19 mouse cellular contexts compared by ENCODE assay signal in the genomic region with DNA sequence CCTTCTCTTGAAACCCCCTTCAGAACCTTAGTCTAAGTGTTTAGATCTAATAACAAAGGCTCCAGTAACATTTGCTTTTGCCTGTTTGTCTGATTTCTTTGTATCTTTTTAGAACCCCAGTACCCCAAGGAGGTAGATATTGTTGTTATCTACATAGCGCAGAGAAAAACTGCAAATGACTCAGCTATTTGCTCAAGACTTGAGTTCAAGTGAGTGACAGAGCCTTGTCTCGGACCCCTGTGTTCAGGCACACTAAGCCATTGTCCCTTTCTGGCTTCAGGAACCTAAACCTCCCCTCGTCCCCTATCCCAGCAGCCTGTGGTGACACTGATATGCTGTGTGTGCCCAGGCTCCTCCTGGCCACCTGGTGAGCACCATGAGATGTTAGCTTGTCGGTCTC.
DNase-seq lines count a peak whose midpoint lies in the region; ATAC-seq and TF ChIP-seq lines count a peak whose summit lies in the region.
"Had no signal": no experiment of that assay in that cellular context is flagged by ENCODE, and none has a peak within 500 bp of the region (broad histone marks: within the 10 kb centered on the region; RNA-seq: fewer than 3 reads in every experiment).

No protein-coding gene starts in this region.

- ATAC-seq in heart, embryonic 12.5 days (ENCODE audit: insufficient number of reproducible peaks, low FRiP score) = peak; percentile 88
- ATAC-seq in common myeloid progenitor, adult 5-6 weeks (replicated peaks; ENCODE audit: low read depth, poor library complexity, severe bottlenecking) = peak; percentile 60
- ATAC-seq in liver, embryonic 16.5 days (ENCODE audit: low read depth) = peak; percentile 61
- ATAC-seq in erythroid progenitor cell, adult 5-6 weeks (replicated peaks; ENCODE audit: low FRiP score, poor library complexity, severe bottlenecking) = no peak
- no peak for ATAC-seq in cerebellum, adult (ENCODE audit: insufficient number of reproducible peaks, low FRiP score, low TSS enrichment)
- ATAC-seq: inflammation-experienced regulatory T-cells, adult 6 months had no signal

- no peaks in the 10 kb centered on the region for H3K27me3 ChIP-seq in heart, embryonic 12.5 days (replicated peaks)
- no peaks in the 10 kb centered on the region for H3K27me3 ChIP-seq in MEL (ENCODE audit: control insufficient read depth in 1 of 2, insufficient read depth in 2 of 2, low read length in 2 of 2)
- no peaks in the 10 kb centered on the region for H3K27me3 ChIP-seq in liver, embryonic 16.5 days (ENCODE audit: control insufficient read depth, insufficient read depth, low read depth, low read length)
- H3K27me3 ChIP-seq: lung, embryonic 15.5 days had no signal

- intact Hi-C loops in heart, postnatal 10 days (cut with DNase I) = no loop called here

- no peak for TF ChIP-seq CTCF in MEL (IDR thresholded peaks at IDR 0.05 in 2 of 3, conservative IDR thresholded peaks at IDR 0.05 in 1 of 3; ENCODE audit: control insufficient read depth in 1 of 3, insufficient read depth in 1 of 3, low read depth in 2 of 3, low read length in 3 of 3, poor library complexity in 1 of 3, severe bottlenecking in 1 of 3)

- no peaks in the 10 kb centered on the region for H3K79me2 ChIP-seq in MEL (ENCODE audit: control insufficient read depth, insufficient read depth, low read length, poor library complexity)

- H3K27ac ChIP-seq in heart, embryonic 12.5 days (ENCODE audit: poor library complexity, severe bottlenecking) = peak overlapping the region; percentile 5; the same call in 1 of the 2 replicates
- H3K27ac ChIP-seq in MEL (ENCODE audit: control insufficient read depth, low read depth, low read length) = peak overlapping the region; percentile 50
- H3K27ac ChIP-seq in liver, embryonic 16.5 days (ENCODE audit: low read length) = no peak overlapping the region
- H3K27ac ChIP-seq: embryonic facial prominence, embryonic 12.5 days; lung, embryonic 15.5 days; stomach, postnatal 0 days had no signal

- TF ChIP-seq POLR2A in MEL (IDR thresholded peaks at IDR 0.05; ENCODE audit: control insufficient read depth in 1 of 2, insufficient read depth in 1 of 2, low read depth in 1 of 2, low read length in 2 of 2, poor library complexity in 1 of 2) = no peak

- no peak for DNase-seq in heart, postnatal 10 days
- peak; percentile 82 for DNase-seq in MEL (ENCODE audit: low read depth, low spot score)
- DNase-seq in layer of hippocampus, adult 18-20 months (ENCODE audit: low spot score in 2 of 2) = no peak
- DNase-seq: adrenal gland, postnatal 10 days; cerebellum, postnatal 14 days; heart, postnatal 14 days; kidney, adult 9 months; layer of hippocampus, postnatal 36 days; left cerebral cortex, postnatal 4 days; thymus, postnatal 4 days had no signal

- H3K36me3 ChIP-seq in heart, embryonic 12.5 days = no peaks in the 10 kb centered on the region
- peaks cover 0 to 11% of the 10 kb centered on the region in 2 experiments; a peak in 2 of 4 replicates for H3K36me3 ChIP-seq in MEL (ENCODE audit: control insufficient read depth in 1 of 2, insufficient read depth in 2 of 2, low read length in 2 of 2)
- no peaks in the 10 kb centered on the region for H3K36me3 ChIP-seq in liver, embryonic 16.5 days (ENCODE audit: control insufficient read depth, insufficient read depth)
- H3K36me3 ChIP-seq: embryonic facial prominence, embryonic 12.5 days; lung, embryonic 15.5 days had no signal

- WGBS in heart, embryonic 12.5 days = 53% methylated on average over 4 of the region's 4 CpGs
- 25% methylated on average over 4 of the region's 4 CpGs for WGBS in liver, embryonic 16.5 days (ENCODE audit: insufficient replicate concordance)

- H3K9ac ChIP-seq in heart, embryonic 12.5 days = no peak overlapping the region
- no peak overlapping the region for H3K9ac ChIP-seq in MEL (ENCODE audit: control insufficient read depth, low read depth, low read length, poor library complexity, severe bottlenecking)
- H3K9ac ChIP-seq in liver, embryonic 16.5 days (ENCODE audit: low read depth, low read length) = no peak overlapping the region
- H3K9ac ChIP-seq: embryonic facial prominence, embryonic 12.5 days; lung, embryonic 15.5 days had no signal

- no peak for TF ChIP-seq RAD21 in MEL (IDR thresholded peaks at IDR 0.05; ENCODE audit: low read depth, low read length)

- H3K4me3 ChIP-seq in heart, embryonic 12.5 days = no peak overlapping the region
- no peak overlapping the region for H3K4me3 ChIP-seq in MEL (ENCODE audit: control insufficient read depth in 1 of 2, insufficient read depth in 1 of 2, low read depth in 2 of 2, low read length in 2 of 2)
- no peak overlapping the region for H3K4me3 ChIP-seq in liver, embryonic 16.5 days (ENCODE audit: low read depth, low read length)
- H3K4me3 ChIP-seq: embryonic facial prominence, embryonic 12.5 days; lung, embryonic 15.5 days had no signal

- H3K9me3 ChIP-seq in heart, embryonic 12.5 days (replicated peaks) = no peaks in the 10 kb centered on the region
- no peaks in the 10 kb centered on the region for H3K9me3 ChIP-seq in MEL (replicated peaks; ENCODE audit: insufficient read depth, low read length)
- H3K9me3 ChIP-seq in liver, embryonic 16.5 days (replicated peaks; ENCODE audit: control insufficient read depth, low read length) = no peaks in the 10 kb centered on the region
- H3K9me3 ChIP-seq: embryonic facial prominence, embryonic 12.5 days; lung, embryonic 15.5 days had no signal

- no peak overlapping the region for H3K4me2 ChIP-seq in heart, embryonic 12.5 days
- peak overlapping the region; percentile 15; the same call in 1 of the 2 replicates for H3K4me2 ChIP-seq in liver, embryonic 16.5 days (ENCODE audit: low read depth, low read length)
- H3K4me2 ChIP-seq: embryonic facial prominence, embryonic 12.5 days; lung, embryonic 15.5 days had no signal

- TF ChIP-seq EP300 in MEL (IDR thresholded peaks at IDR 0.05; ENCODE audit: low read depth in 1 of 2, low read length in 2 of 2) = peak; percentile 86 to 93

- H3K4me1 ChIP-seq in heart, embryonic 12.5 days (replicated peaks) = peaks cover 25% of the 10 kb centered on the region
- peaks cover 6 to 15% of the 10 kb centered on the region in 2 experiments for H3K4me1 ChIP-seq in MEL (ENCODE audit: control insufficient read depth in 1 of 2, insufficient read depth in 2 of 2, low read length in 2 of 2)
- peaks cover 11% of the 10 kb centered on the region for H3K4me1 ChIP-seq in liver, embryonic 16.5 days (ENCODE audit: control insufficient read depth, low read depth, low read length)

TF ChIP-seq in MEL, 35 proteins besides CTCF, POLR2A, EP300 and RAD21:
- TF ChIP-seq TAL1 (IDR thresholded peaks at IDR 0.05; ENCODE audit: low read length) = peak; percentile 83
- TF ChIP-seq UBTF (IDR thresholded peaks at IDR 0.05; ENCODE audit: borderline replicate concordance, insufficient read depth, low read depth, low read length) = no peak
- peak; percentile 32; the same call in 1 of the 2 replicates for TF ChIP-seq MAFK (IDR thresholded peaks at IDR 0.05; ENCODE audit: borderline replicate concordance, low read depth, low read length)
- 0 out of 2 replicates have a peak, but pooled peaks have one; percentile 25 for TF ChIP-seq MYB (IDR thresholded peaks at IDR 0.05; ENCODE audit: low read depth, low read length)
- TF ChIP-seq USF1 (IDR thresholded peaks at IDR 0.05; ENCODE audit: low read depth, low read length) = no peak
- no peak for TF ChIP-seq MEF2A (IDR thresholded peaks at IDR 0.05; ENCODE audit: extremely low read depth, insufficient replicate concordance, low read depth, low read length, poor library complexity, severe bottlenecking)
- TF ChIP-seq GATA1 (IDR thresholded peaks at IDR 0.05; ENCODE audit: low read depth, low read length) = peak; percentile 91
- TF ChIP-seq GABPA (IDR thresholded peaks at IDR 0.05; ENCODE audit: low read depth, low read length) = peak; percentile 88; the same call in 1 of the 2 replicates
- 0 out of 2 replicates have a peak, but pooled peaks have one; percentile 39 for TF ChIP-seq RCOR1 (IDR thresholded peaks at IDR 0.05; ENCODE audit: low read depth, low read length)
- no peak for TF ChIP-seq POLR2AphosphoS2 (IDR thresholded peaks at IDR 0.05; ENCODE audit: low read length)
- TF ChIP-seq ETS1 (IDR thresholded peaks at IDR 0.05; ENCODE audit: low read depth, low read length) = peak; percentile 77
- TF ChIP-seq TCF12 (IDR thresholded peaks at IDR 0.05; ENCODE audit: low read depth, low read length) = peak; percentile 93

Comparison
In these comparisons a context has a peak if more than half of its experiments do, and no peak if none do; other contexts are left out.
1. ATAC-seq: peak in heart, embryonic 12.5 days (single experiment), common myeloid progenitor, adult 5-6 weeks (single experiment) and liver, embryonic 16.5 days (single experiment); none in erythroid progenitor cell, adult 5-6 weeks (single experiment) and cerebellum, adult (single experiment).